Mouse (Mus musculus) spleen, postnatal 0 days (tissue): ENCODE results near the gene Prorsd1. TPM values are rescaled to one million over a fixed set of nuclear protein-coding genes. Genes with fewer than 3 reads are reported as not detected.

Source experiments
- polyA plus RNA-seq: library from polyadenylated mRNA; unstranded; fragments of >200 nt; fragmentation: Nextera tagmentation; extraction: Ambion mirVana; gene quantifications from 2 replicates; pipeline ENCODE4 v1.2.1, GENCODE M21; 2015

Prorsd1 gene
- 32.0 and 35.3 TPM in 2 replicates for polyA plus RNA-seq

DNA sequence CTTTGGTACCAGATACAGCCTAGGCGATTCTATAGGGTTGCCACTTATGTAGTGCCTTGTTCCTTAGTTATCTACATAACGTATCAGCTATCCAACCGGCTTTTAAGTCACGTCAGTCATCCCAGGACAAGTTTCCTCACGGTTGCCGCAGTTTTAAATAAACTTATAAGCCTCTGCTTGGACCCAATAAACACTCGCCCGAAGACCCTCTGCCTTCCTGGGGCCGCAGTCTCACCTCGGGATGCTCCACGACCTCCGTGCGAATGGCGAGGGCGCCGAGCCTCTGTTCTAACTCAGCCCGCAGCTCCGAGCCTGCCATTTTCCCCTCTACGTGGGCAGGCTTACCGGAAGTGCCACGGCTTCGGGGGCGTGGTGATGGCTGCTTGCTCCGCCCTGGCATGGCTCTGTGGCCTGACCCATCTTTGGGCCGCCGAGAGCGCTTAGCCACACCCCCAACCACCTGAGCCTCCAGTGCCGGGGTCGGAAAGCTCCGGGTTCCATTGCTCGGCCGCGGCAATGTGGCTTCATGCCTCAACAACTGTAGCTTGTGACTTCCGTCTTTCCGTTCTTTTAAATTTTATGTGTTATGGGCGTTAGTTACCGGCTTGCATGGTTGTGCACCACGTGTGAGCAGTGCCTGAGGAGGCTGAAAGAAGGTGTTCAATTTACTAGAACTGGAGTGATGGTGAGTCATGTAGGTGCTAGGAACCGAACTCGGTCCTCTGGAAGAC, at the start of gene Prorsd1:
TSS of gene Prorsd1 (minus strand) at position 352 of the 731 bp plus-strand sequence.

DNA sequence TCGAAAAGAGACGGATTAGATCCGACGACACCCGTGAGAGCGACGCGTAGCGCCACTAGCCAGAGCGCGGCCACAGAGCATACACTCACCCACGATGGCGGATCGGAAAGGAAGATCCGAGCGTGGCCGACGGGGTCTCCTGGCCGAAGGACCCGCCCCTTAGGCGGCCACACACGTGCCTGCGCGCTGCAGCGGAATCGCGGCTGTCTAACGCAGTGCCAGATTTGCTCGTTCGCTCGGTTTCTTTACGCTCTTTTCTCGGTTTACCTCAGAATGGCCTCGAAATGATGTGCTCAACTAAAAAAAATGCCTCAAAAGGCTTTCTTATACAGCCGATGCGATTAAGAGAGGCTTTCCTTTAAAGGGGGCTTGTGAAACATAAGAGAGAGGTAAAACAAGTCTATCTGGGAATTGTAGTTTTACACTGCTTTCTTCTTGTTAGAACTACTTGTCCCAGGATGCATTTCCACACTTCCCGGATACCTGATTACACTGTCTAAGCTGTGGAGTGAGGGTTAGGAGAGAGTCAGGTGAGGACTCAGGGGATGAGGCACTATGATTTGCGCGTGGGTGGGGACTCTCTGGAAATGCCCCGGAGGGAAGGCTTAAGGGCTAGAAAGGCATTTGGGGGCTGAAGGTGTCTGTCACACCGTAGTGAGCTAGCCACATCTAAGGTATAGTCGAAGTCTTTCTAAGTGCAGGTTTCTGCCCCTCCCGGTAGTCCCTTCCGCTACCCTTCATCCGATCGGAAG, 33.1 kb upstream of the Prorsd1 start, which contains the start of the genes Clhc1 and Rps27a:
TSS of gene Clhc1 (plus strand) at position 199 of the 752 bp plus-strand sequence.
TSS of gene Rps27a (minus strand) at position 358 of the 752 bp plus-strand sequence.

DNA sequence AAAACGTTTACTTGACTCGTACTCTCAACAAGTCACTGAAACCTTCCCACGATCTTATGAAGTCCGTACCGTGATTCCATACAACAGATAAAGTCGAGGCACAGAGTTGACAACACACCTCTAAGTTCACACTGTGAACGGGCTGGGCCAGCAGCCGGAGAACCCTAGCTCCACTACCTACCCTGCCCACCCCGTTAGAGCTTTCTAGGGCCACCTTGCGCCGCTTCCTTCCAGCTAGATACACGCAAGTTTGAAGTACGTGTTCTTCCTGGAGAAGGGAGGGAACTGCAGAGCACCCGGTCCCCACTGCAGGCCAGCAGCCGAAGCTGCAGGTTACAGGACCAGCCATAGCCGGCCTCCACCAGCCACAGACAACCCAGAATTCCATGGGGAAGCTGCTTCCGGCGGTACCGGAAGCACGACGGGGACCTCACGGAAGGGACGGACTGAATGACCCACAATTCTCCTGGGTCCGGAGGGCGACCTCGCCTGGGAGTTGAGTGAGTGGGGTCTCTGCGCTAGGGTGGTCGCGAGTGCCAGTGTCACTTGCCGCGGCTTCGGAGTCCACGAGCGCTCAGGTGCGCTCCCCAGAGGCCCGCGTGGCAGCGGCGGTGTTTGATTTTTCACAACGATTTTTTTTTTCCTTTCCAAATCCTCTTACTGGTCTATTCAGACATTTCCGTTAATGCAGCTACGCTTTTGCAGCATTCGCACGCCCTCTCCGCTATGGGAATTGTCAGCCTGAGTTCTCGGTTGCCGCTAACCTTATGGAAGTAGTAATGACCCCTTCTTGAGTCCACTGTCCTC, 11.4 kb upstream of the Prorsd1 start, which contains the start of gene Mtif2:
TSS of gene Mtif2 (plus strand) at position 421 of the 807 bp plus-strand sequence.

Other genes starting within 250 kb of the Prorsd1 start
- gene Ccdc88a, start 141.4 kb downstream of the Prorsd1 start, polyA plus RNA-seq, result 11.5 and 14.4 TPM in 2 replicates
- 30.5 and 36.1 TPM in 2 replicates for gene Mtif2, start 11.4 kb upstream of the Prorsd1 start, polyA plus RNA-seq
- 0.12 and 0.16 TPM in 2 replicates for gene Clhc1, start 32.9 kb upstream of the Prorsd1 start, polyA plus RNA-seq
- 1,212 and 1,257 TPM in 2 replicates for gene Rps27a, start 33.1 kb upstream of the Prorsd1 start, polyA plus RNA-seq
- gene Rtn4, start 177.9 kb upstream of the Prorsd1 start, polyA plus RNA-seq, result 27.4 and 34.0 TPM in 2 replicates